Mouse (Mus musculus) intestine, embryonic 15.5 days (tissue): ENCODE data around the gene Fam214a. TPM values are rescaled to one million over a fixed set of nuclear protein-coding genes. Genes with fewer than 3 reads are reported as not detected.
A peak's percentile ranks its signal among the peaks of the same experiment; 100 is the strongest.

Experiments used
- ATAC-seq: fragments of 200-750 bp; cut with Nextera tagmentation; 2 replicates; pipeline ENCODE4 v1.8.0; 2017; ENCODE audit warnings: moderate TSS enrichment, moderate library complexity
- H3K27ac ChIP-seq: fragments of 300-500 bp; sonication (generic); 2 replicates; pipeline ENCODE4 v1.5.1; 2015; ENCODE audit warnings: mild to moderate bottlenecking, inconsistent platforms
- H3K27me3 ChIP-seq: fragments of 300-500 bp; sonication (generic); replicated peaks from 2 replicates; pipeline ENCODE4 v1.6.1; 2015; ENCODE audit warnings: inconsistent platforms
- H3K36me3 ChIP-seq: fragments of 300-500 bp; sonication (generic); 2 replicates; pipeline ENCODE4 v1.6.1; 2015; ENCODE audit warnings: inconsistent platforms
- H3K4me1 ChIP-seq: fragments of 300-500 bp; sonication (generic); replicated peaks from 2 replicates; pipeline ENCODE4 v1.6.1; 2015; ENCODE audit warnings: inconsistent platforms
- H3K4me2 ChIP-seq: fragments of 300-500 bp; sonication (generic); replicated peaks from 2 replicates; pipeline ENCODE4 v1.6.1; 2015; ENCODE audit warnings: mild to moderate bottlenecking, inconsistent platforms
- H3K4me3 ChIP-seq: fragments of 300-500 bp; sonication (generic); replicated peaks from 2 replicates; pipeline ENCODE4 v1.5.1; 2015; ENCODE audit warnings: inconsistent platforms
- H3K9ac ChIP-seq: fragments of 300-500 bp; sonication (generic); 2 replicates; pipeline ENCODE4 v1.6.1; 2015; ENCODE audit warnings: inconsistent platforms
- H3K9me3 ChIP-seq: fragments of 300-500 bp; sonication (generic); 2 replicates; pipeline ENCODE4 v1.6.1; 2016; ENCODE audit warnings: inconsistent platforms
- WGBS: fragments of 180-500 bp; shearing (Covaris S2); methylation state at CpG from one replicate; pipeline ENCODE4 v1.1.7; 2015; 5-methylcytosine and 5-hydroxymethylcytosine counted together
- polyA plus RNA-seq: library from polyadenylated mRNA; unstranded; fragments of >200 nt; fragmentation: Nextera tagmentation; extraction: Ambion mirVana; gene quantifications from 2 replicates; pipeline ENCODE4 v1.2.1, GENCODE M21; 2015

Fam214a gene
- 6.4 and 7.8 TPM in 2 replicates for polyA plus RNA-seq

- no peaks in the 10 kb centered on the region for H3K36me3 ChIP-seq
- peak within 1 kb of the TSS; percentile 74 for H3K9ac ChIP-seq
- no peaks in the 10 kb centered on the region for H3K27me3 ChIP-seq
- no peaks in the 10 kb centered on the region for H3K4me1 ChIP-seq
- peak within 1 kb of the TSS; percentile 76 for H3K4me3 ChIP-seq
- WGBS = 0% methylated on average over 53 of the region's 59 CpGs
- peak within 1 kb of the TSS; percentile 80 for H3K4me2 ChIP-seq
- no peaks in the 10 kb centered on the region for H3K9me3 ChIP-seq
- peak; percentile 96 for ATAC-seq
- H3K27ac ChIP-seq = peak within 1 kb of the TSS; percentile 90
These were observed at the start of gene Fam214a for GRCm38 (mm10) chr9:74952756-74953247. Gene Fam214a, plus strand, starts transcription at chr9:74952884.

GRCm38 (mm10) chr9:74904866-74905508 is 47.7 kb upstream of the Fam214a start:
- no peaks in the 10 kb centered on the region for H3K9me3 ChIP-seq
- H3K4me3 ChIP-seq = no peak overlapping the region
- H3K4me1 ChIP-seq = no peaks in the 10 kb centered on the region
- ATAC-seq = peak; percentile 62
- no peak overlapping the region for H3K27ac ChIP-seq
- 5% methylated on average over 7 of the region's 7 CpGs for WGBS
- H3K27me3 ChIP-seq = no peaks in the 10 kb centered on the region
- no peak overlapping the region for H3K9ac ChIP-seq
- no peaks in the 10 kb centered on the region for H3K36me3 ChIP-seq
- H3K4me2 ChIP-seq = no peak overlapping the region

- Histone ChIP-seq H3K9ac (no peak overlapping the region), H3K9me3 (no peaks in the 10 kb centered on the region), H3K27ac (no peak overlapping the region), H3K4me2 (no peak overlapping the region), H3K36me3 (no peaks in the 10 kb centered on the region), H3K27me3 (no peaks in the 10 kb centered on the region), H3K4me1 (0 out of 2 replicates have a peak, but pooled peaks cover 5% of the 10 kb centered on the region), H3K4me3 (no peak overlapping the region)
- WGBS = 23% methylated on average over 4 of the region's 4 CpGs
- ATAC-seq = peak; percentile 80
These were observed 45.7 kb upstream of the Fam214a start for GRCm38 (mm10) chr9:74906951-74907350.

GRCm38 (mm10) chr9:74909245-74909644 is 43.4 kb upstream of the Fam214a start:
- H3K9ac ChIP-seq = no peak overlapping the region
- H3K4me2 ChIP-seq = no peak overlapping the region
- no peak for ATAC-seq
- no peak overlapping the region for H3K4me3 ChIP-seq
- 60% methylated on average over 15 of the region's 15 CpGs for WGBS
- no peak overlapping the region for H3K27ac ChIP-seq
- no peaks in the 10 kb centered on the region for H3K27me3 ChIP-seq
- H3K9me3 ChIP-seq = no peaks in the 10 kb centered on the region
- no peaks in the 10 kb centered on the region for H3K36me3 ChIP-seq
- 0 out of 2 replicates have a peak, but pooled peaks cover 6% of the 10 kb centered on the region for H3K4me1 ChIP-seq

GRCm38 (mm10) chr9:74910226-74910759 is 42.4 kb upstream of the Fam214a start:
- H3K9me3 ChIP-seq = no peaks in the 10 kb centered on the region
- H3K36me3 ChIP-seq = no peaks in the 10 kb centered on the region
- no peak for ATAC-seq
- 0 out of 2 replicates have a peak, but pooled peaks cover 6% of the 10 kb centered on the region for H3K4me1 ChIP-seq
- H3K4me3 ChIP-seq = no peak overlapping the region
- no peak overlapping the region for H3K27ac ChIP-seq
- WGBS = 73% methylated on average over 6 of the region's 6 CpGs
- no peaks in the 10 kb centered on the region for H3K27me3 ChIP-seq
- no peak overlapping the region for H3K9ac ChIP-seq
- H3K4me2 ChIP-seq = no peak overlapping the region

GRCm38 (mm10) chr9:74911430-74911829 is 41.3 kb upstream of the Fam214a start:
- no peak for ATAC-seq
- 65% methylated on average over 4 of the region's 4 CpGs for WGBS
- Histone ChIP-seq H3K27me3 (no peaks in the 10 kb centered on the region), H3K36me3 (no peaks in the 10 kb centered on the region), H3K9ac (no peak overlapping the region), H3K9me3 (no peaks in the 10 kb centered on the region), H3K4me1 (0 out of 2 replicates have a peak, but pooled peaks cover 6% of the 10 kb centered on the region), H3K27ac (no peak overlapping the region), H3K4me2 (no peak overlapping the region), H3K4me3 (no peak overlapping the region)

- no peak for ATAC-seq
- no peaks in the 10 kb centered on the region for H3K27me3 ChIP-seq
- no peaks in the 10 kb centered on the region for H3K9me3 ChIP-seq
- H3K4me1 ChIP-seq = 0 out of 2 replicates have a peak, but pooled peaks cover 6% of the 10 kb centered on the region
- H3K4me3 ChIP-seq = no peak overlapping the region
- 23% methylated on average over 2 of the region's 2 CpGs for WGBS
- no peak overlapping the region for H3K9ac ChIP-seq
- no peaks in the 10 kb centered on the region for H3K36me3 ChIP-seq
- H3K4me2 ChIP-seq = no peak overlapping the region
- H3K27ac ChIP-seq = no peak overlapping the region
These were observed 40.8 kb upstream of the Fam214a start for GRCm38 (mm10) chr9:74911919-74912318.

- Histone ChIP-seq H3K9me3 (no peaks in the 10 kb centered on the region), H3K36me3 (no peaks in the 10 kb centered on the region), H3K4me1 (0 out of 2 replicates have a peak, but pooled peaks cover 6% of the 10 kb centered on the region), H3K4me2 (no peak overlapping the region), H3K27ac (no peak overlapping the region), H3K4me3 (no peak overlapping the region), H3K9ac (no peak overlapping the region), H3K27me3 (no peaks in the 10 kb centered on the region)
- no peak for ATAC-seq
- 67% methylated on average over 19 of the region's 19 CpGs for WGBS
These were observed 39.9 kb upstream of the Fam214a start for GRCm38 (mm10) chr9:74912619-74913376.

- no peaks in the 10 kb centered on the region for H3K36me3 ChIP-seq
- H3K27ac ChIP-seq = no peak overlapping the region
- H3K9me3 ChIP-seq = no peaks in the 10 kb centered on the region
- H3K4me2 ChIP-seq = no peak overlapping the region
- H3K27me3 ChIP-seq = no peaks in the 10 kb centered on the region
- no peak overlapping the region for H3K9ac ChIP-seq
- ATAC-seq = no peak
- no peak overlapping the region for H3K4me3 ChIP-seq
- 73% methylated on average over 3 of the region's 3 CpGs for WGBS
- 0 out of 2 replicates have a peak, but pooled peaks cover 6% of the 10 kb centered on the region for H3K4me1 ChIP-seq
These were observed 37.1 kb upstream of the Fam214a start for GRCm38 (mm10) chr9:74915611-74916010.

GRCm38 (mm10) chr9:74920450-74920849 is 32.2 kb upstream of the Fam214a start:
- Histone ChIP-seq H3K4me3 (no peak overlapping the region), H3K9me3 (no peaks in the 10 kb centered on the region), H3K9ac (no peak overlapping the region), H3K4me1 (no peaks in the 10 kb centered on the region), H3K4me2 (no peak overlapping the region), H3K36me3 (no peaks in the 10 kb centered on the region), H3K27ac (no peak overlapping the region), H3K27me3 (no peaks in the 10 kb centered on the region)
- WGBS = 87% methylated on average over 12 of the region's 12 CpGs
- ATAC-seq = no peak

GRCm38 (mm10) chr9:74921422-74921821 is 31.3 kb upstream of the Fam214a start:
- Histone ChIP-seq H3K9me3 (no peaks in the 10 kb centered on the region), H3K4me1 (no peaks in the 10 kb centered on the region), H3K4me2 (no peak overlapping the region), H3K36me3 (no peaks in the 10 kb centered on the region), H3K9ac (no peak overlapping the region), H3K27ac (no peak overlapping the region), H3K27me3 (no peaks in the 10 kb centered on the region), H3K4me3 (no peak overlapping the region)
- 43% methylated on average over 1 of the region's 1 CpGs for WGBS
- no peak for ATAC-seq

GRCm38 (mm10) chr9:74922884-74923283 is 29.8 kb upstream of the Fam214a start:
- 49% methylated on average over 3 of the region's 3 CpGs for WGBS
- Histone ChIP-seq H3K4me2 (no peak overlapping the region), H3K4me1 (no peaks in the 10 kb centered on the region), H3K9ac (no peak overlapping the region), H3K9me3 (no peaks in the 10 kb centered on the region), H3K4me3 (no peak overlapping the region), H3K36me3 (no peaks in the 10 kb centered on the region), H3K27me3 (no peaks in the 10 kb centered on the region), H3K27ac (no peak overlapping the region)
- no peak for ATAC-seq
